Mouse (Mus musculus): ENCODE results near the gene Rft1. TPM values are rescaled to one million over a fixed set of nuclear protein-coding genes. Genes with fewer than 3 reads are reported as not detected.
"Not testable (repeated sequence)": the region's sequence is repeated elsewhere in the genome, so short reads cannot be mapped to it uniquely, and the experiment has no call there.

Gene Rft1
- polyA plus RNA-seq, 1 experiment from 2014 or later, result 20.7 TPM

- H3K4me1 ChIP-seq, result peaks cover 4% of the 10 kb centered on the region
- ATAC-seq (ENCODE audit: low FRiP score, low read depth), result peak; percentile 52; the same call in 1 of the 2 replicates
- H3K4me3 ChIP-seq, result peak overlapping the region; percentile 89
- no peaks in the 10 kb centered on the region for H3K9me3 ChIP-seq
- H3K4me2 ChIP-seq (replicated peaks), result peak overlapping the region; percentile 82
- H3K27me3 ChIP-seq, result peaks cover 18% of the 10 kb centered on the region
- no peaks in the 10 kb centered on the region for H3K36me3 ChIP-seq
- peak overlapping the region; percentile 92 for H3K9ac ChIP-seq
- under 1% methylated on average over 77 of the region's 106 CpGs for WGBS
- peak overlapping the region; percentile 91 for H3K27ac ChIP-seq
Observed at GRCm38 (mm10) chr14:30716051-30716952, 62.1 kb downstream of the Rft1 start.

GRCm38 (mm10) chr14:30716953-30717285, 62.8 kb downstream of the Rft1 start:
- no peaks in the 10 kb centered on the region for H3K9me3 ChIP-seq
- peaks cover 18% of the 10 kb centered on the region for H3K27me3 ChIP-seq
- ATAC-seq (ENCODE audit: low FRiP score, low read depth), result no peak
- H3K4me1 ChIP-seq, result peaks cover 4% of the 10 kb centered on the region
- no peak overlapping the region for H3K27ac ChIP-seq
- H3K4me3 ChIP-seq, result peak overlapping the region; percentile 89
- H3K9ac ChIP-seq, result peak overlapping the region; percentile 92
- 8% methylated on average over 7 of the region's 7 CpGs for WGBS
- H3K4me2 ChIP-seq (replicated peaks), result peak overlapping the region; percentile 82
- H3K36me3 ChIP-seq, result no peaks in the 10 kb centered on the region

GRCm38 (mm10) chr14:30718696-30719095, 64.5 kb downstream of the Rft1 start:
- H3K4me2 ChIP-seq (replicated peaks); H3K9me3 ChIP-seq; H3K27ac ChIP-seq; H3K4me3 ChIP-seq; H3K4me1 ChIP-seq; H3K36me3 ChIP-seq; H3K9ac ChIP-seq; ATAC-seq (ENCODE audit: low FRiP score, low read depth): not testable (repeated sequence)
- WGBS, result 91% methylated on average over 1 of the region's 1 CpGs
- H3K27me3 ChIP-seq, result peaks cover 15% of the 10 kb centered on the region

DNA sequence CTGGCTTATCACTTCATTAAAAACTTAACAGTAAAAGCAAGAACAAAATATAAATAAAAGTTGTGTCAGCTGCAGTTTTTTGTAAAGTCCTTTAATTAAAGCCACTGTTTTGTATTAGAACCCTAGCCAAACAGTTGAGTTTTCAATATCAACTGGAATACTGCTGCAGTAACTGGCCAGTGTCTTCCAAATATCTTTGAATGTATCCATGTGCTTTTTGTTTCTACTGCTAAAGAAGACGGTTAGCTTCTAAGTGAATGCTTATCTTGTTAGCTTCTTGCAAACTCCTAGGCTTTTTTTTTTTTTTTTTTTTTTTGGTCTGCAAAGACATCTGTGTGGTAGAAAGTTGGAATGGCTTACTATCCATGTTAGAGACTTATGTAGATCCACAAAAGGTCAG, 65.4 kb downstream of the Rft1 start:
- H3K9me3 ChIP-seq, result no peaks in the 10 kb centered on the region
- no peak overlapping the region for H3K4me2 ChIP-seq (replicated peaks)
- H3K27me3 ChIP-seq, result peaks cover 8% of the 10 kb centered on the region
- H3K36me3 ChIP-seq, result no peaks in the 10 kb centered on the region
- no peak overlapping the region for H3K9ac ChIP-seq
- ATAC-seq (ENCODE audit: low FRiP score, low read depth), result no peak
- H3K4me1 ChIP-seq, result peaks cover 4% of the 10 kb centered on the region
- 88% methylated on average over 1 of the region's 1 CpGs for WGBS
- H3K27ac ChIP-seq, result no peak overlapping the region
- H3K4me3 ChIP-seq, result no peak overlapping the region

DNA sequence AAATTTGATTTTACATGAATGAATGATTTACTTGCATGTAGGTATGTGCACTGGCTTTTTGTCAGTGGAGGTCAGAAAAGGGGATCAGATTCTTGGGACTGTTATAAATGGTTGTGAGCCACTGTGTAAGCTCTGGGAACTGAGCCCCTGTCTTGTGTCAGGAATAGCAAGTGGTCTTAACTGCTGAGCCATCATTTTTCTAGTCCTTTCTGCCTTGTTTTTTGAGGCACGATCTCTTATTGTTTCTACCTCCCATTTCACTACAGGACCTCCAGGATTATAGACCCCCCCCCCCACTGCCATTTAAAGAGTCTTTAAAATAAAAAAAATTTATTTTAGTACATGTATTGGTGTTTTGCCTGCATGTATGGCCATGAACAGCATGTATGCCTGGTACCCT, 67.7 kb downstream of the Rft1 start:
- no peaks in the 10 kb centered on the region for H3K36me3 ChIP-seq
- ATAC-seq (ENCODE audit: low FRiP score, low read depth), result no peak
- 88% methylated on average over 1 of the region's 1 CpGs for WGBS
- no peak overlapping the region for H3K4me2 ChIP-seq (replicated peaks)
- H3K9me3 ChIP-seq, result no peaks in the 10 kb centered on the region
- H3K9ac ChIP-seq, result no peak overlapping the region
- H3K4me1 ChIP-seq, result peaks cover 3% of the 10 kb centered on the region
- H3K27ac ChIP-seq, result no peak overlapping the region
- H3K27me3 ChIP-seq, result no peaks in the 10 kb centered on the region
- H3K4me3 ChIP-seq, result no peak overlapping the region

GRCm38 (mm10) chr14:30722406-30722805, 68.2 kb downstream of the Rft1 start:
- Histone ChIP-seq H3K4me1 (no peaks in the 10 kb centered on the region), H3K36me3 (no peaks in the 10 kb centered on the region), H3K27ac (no peak overlapping the region), H3K9ac (no peak overlapping the region), H3K9me3 (no peaks in the 10 kb centered on the region), H3K4me3 (no peak overlapping the region), H3K4me2 (replicated peaks) (no peak overlapping the region), H3K27me3 (no peaks in the 10 kb centered on the region)
- 88% methylated on average over 5 of the region's 5 CpGs for WGBS
- ATAC-seq (ENCODE audit: low FRiP score, low read depth), result no peak

DNA sequence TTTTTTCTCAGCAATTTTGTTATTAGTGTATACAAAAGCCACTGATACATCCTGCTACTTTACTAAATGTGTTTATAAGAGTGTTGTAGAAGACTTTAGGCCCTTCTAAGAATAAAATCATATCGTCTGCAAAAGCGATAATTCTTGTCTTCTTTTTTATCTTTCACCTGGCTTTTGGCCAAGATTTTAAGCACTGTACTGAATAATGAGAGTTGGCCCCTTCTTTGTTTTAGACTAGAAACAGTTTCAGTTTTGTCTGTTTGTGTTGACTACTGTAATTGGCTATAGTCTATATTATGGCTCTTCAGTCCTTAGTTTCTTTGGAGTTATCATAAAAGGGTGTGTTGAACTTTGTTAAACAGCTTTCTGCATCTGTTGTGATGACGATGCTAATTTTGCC, 77.7 kb downstream of the Rft1 start:
- 88% methylated on average over 3 of the region's 3 CpGs for WGBS

DNA sequence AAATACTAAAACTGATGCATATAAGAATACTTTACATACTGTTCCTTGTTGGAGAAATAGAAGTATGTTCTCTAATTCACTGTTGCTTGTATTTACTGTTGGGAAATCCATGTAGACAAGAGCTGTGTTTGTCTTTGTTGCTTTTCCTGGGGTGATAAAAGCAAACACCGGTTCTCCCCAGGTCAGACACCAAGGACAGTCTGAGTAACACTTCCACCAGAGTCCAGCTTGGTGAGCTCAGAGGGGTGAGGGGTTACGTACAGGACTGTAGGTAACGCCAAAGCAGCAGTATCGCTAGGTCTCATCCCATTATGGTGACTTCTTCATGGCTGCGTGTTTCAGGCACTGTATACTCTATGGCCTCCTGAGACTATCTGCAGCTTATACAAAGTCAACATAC, 80.5 kb downstream of the Rft1 start:
- no peak for ATAC-seq (ENCODE audit: low FRiP score, low read depth)
- 95% methylated on average over 5 of the region's 5 CpGs for WGBS

More for the DNA sequence above, 77.7 kb downstream of the Rft1 start:
- Histone ChIP-seq H3K4me2 (replicated peaks) (no peak overlapping the region), H3K9ac (no peak overlapping the region), H3K9me3 (no peaks in the 10 kb centered on the region), H3K27ac (no peak overlapping the region), H3K36me3 (no peaks in the 10 kb centered on the region), H3K4me1 (no peaks in the 10 kb centered on the region; the same call in 1 of the 2 replicates), H3K4me3 (no peak overlapping the region), H3K27me3 (no peaks in the 10 kb centered on the region)
- no peak for ATAC-seq (ENCODE audit: low FRiP score, low read depth)

GRCm38 (mm10) chr14:30735810-30736209, 81.7 kb downstream of the Rft1 start:
- WGBS, result 65% methylated on average over 3 of the region's 3 CpGs

More for the DNA sequence above, 80.5 kb downstream of the Rft1 start:
- Histone ChIP-seq H3K27ac (no peak overlapping the region), H3K9ac (no peak overlapping the region), H3K27me3 (no peaks in the 10 kb centered on the region), H3K9me3 (no peaks in the 10 kb centered on the region), H3K4me3 (no peak overlapping the region), H3K4me1 (no peaks in the 10 kb centered on the region; the same call in 1 of the 2 replicates), H3K4me2 (replicated peaks) (no peak overlapping the region), H3K36me3 (no peaks in the 10 kb centered on the region)

DNA sequence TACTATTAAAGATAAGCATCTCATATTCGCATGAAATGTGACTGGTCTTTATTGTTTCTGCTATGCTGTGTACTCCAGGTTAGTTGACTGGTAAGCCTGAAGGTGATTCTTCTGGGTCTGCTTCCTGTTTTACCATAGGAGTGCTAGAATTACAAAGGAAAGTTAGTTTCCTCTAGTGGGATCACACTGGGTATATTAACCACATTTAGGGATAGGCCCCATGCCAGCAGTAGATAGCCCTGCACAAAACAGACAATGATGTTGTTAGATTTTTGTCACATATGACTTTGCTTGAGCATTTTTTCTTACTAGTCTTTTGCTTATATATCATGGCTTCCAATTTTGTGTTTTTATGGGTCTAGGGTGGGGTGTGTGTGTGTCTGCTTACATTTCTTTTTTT, 82.3 kb downstream of the Rft1 start:
- Histone ChIP-seq H3K36me3 (no peaks in the 10 kb centered on the region), H3K9me3 (no peaks in the 10 kb centered on the region), H3K4me1 (no peaks in the 10 kb centered on the region), H3K4me2 (replicated peaks) (no peak overlapping the region), H3K27ac (no peak overlapping the region), H3K27me3 (no peaks in the 10 kb centered on the region), H3K4me3 (no peak overlapping the region), H3K9ac (no peak overlapping the region)
- 92% methylated on average over 1 of the region's 1 CpGs for WGBS
- no peak for ATAC-seq (ENCODE audit: low FRiP score, low read depth)

More at GRCm38 (mm10) chr14:30735810-30736209, 81.7 kb downstream of the Rft1 start:
- Histone ChIP-seq H3K9me3 (no peaks in the 10 kb centered on the region), H3K27ac (no peak overlapping the region), H3K4me3 (no peak overlapping the region), H3K4me1 (no peaks in the 10 kb centered on the region), H3K36me3 (no peaks in the 10 kb centered on the region), H3K27me3 (no peaks in the 10 kb centered on the region), H3K4me2 (replicated peaks) (no peak overlapping the region), H3K9ac (no peak overlapping the region)
- ATAC-seq (ENCODE audit: low FRiP score, low read depth), result no peak

Data from limb, embryonic 13.5 days (tissue).